Mouse (Mus musculus): ENCODE data around the gene Akap2.

The Akap2 gene

DNA sequence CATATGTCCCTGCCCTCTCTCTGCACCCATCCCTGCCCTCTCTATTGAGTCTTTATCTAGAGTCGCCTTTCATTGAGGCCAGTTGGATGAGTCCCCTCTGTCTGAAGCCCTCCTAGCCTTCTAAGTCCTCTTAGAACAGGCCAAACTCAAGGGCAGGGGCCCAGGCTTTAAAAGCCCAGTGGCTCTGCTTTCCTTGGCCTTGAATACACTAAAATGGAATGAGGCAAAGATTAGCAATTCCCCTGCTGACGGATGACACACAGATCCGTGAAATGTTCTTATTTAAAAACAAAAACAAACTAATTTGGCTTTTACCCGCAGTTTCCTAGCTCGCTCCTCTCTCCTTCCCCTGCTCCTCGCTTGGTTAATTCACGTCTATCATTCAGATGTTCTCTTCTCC lies 45.0 kb downstream of the Akap2 start:
- no peak for DNase-seq

DNA sequence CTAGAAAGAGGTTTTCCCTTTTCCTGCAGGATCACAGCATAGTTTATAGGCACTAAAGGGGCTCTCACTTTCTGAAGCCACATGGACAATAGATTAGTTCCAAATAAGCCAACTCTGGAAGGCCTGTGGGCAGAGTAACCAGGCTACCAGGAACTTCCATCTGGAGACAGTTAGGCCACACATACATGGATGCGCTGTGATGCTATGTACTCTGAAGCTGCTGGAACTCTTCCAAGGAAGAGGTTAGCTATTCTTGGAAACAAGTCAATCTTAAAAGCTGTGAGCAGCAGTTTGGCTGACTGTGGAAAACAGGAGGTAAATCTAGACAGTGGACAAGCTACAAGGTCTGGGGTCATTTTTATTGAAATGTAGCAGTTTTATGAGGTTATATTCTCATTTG lies 46.9 kb downstream of the Akap2 start:
- peak; percentile 43 for DNase-seq

DNA sequence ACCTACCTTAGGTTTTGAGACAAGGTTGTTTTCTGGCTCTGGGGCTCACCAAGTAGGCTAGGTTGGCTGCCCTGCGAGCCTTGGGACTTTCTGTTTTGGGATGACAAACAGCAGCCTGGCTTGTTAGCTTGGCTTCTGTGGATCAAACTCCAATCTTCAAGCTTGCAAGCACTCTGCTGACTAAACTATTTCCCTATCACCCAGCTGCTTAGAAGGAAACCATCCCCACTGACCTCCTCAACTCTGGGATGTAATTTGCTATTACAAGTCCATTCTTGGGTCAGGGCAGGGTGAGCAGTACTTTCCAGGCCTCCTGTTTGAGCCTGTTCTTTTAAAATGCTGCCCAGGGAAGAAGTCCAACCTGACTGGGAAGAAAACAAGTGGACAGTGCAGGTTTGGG lies 47.5 kb downstream of the Akap2 start:
- DNase-seq: peak; percentile 61

DNA sequence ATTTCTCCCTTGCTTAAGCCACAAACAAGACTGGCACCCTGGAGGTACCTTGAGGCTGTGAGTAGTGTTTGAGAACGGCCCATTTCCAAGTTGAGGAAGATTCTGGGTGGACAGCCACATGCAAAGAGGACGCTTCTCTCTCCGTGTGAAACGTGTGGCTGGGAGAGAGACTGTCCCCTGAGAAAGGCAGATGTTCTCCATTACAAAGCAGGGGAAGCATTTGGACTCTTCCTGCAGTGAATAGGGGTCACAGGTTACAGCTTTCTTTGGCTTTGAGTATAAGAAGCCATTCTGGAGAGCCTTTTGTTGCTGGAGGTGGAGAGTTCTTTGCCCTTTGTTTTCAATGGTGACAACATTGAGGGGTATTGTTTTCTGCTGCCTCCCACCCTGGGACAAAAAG lies 48.3 kb downstream of the Akap2 start:
- DNase-seq: no peak

DNA sequence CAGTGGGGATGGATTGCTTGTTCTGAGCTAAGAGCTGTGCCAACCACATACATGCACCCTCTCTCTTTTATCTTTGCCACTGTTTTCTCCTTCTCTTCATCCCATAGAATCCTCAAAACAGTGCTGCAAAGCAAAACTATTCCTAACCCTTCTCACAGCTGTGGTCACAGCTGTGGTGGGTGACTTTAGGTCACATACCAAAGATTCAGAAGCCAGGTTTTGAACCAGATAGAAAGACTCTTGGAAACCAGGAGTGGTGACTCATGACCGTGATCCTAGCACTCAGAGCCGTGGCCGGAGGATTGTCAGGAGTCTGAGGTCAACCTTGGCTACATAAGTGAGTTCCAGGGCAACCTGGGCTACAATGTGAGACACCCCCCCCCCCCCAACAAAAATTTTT lies 51.5 kb downstream of the Akap2 start:
- DNase-seq: no peak

DNA sequence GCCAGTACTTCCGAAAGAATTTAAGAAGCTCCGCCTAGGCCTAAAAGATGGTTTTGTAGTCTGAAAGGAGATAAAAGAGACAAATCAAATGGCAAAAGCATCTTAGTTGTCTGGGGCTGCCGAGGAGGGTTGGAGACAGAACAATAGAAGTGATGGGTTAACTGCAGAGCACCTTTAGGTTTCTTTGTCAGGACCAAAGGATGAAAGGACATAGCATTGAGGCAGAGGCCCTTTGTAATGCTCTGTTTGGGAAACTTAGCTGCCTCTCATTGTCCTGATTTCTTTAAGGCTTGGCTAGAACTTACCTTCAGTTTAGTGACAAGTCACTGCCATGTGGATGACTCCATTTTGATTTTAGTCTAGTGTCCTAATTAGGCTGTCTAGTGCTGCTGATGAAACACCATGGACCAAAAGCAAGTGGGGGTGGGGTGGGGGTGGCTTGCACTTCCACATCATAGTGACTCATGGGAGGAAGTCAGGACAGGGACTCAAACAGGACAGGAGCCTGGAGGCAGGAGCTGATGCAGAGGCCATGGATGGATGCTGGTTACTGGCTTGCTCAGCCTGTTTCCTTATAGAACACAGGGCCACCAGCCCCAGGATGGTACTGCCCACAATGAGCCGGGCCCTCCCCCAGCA lies 52.8 kb downstream of the Akap2 start:
- DNase-seq: no peak

DNA sequence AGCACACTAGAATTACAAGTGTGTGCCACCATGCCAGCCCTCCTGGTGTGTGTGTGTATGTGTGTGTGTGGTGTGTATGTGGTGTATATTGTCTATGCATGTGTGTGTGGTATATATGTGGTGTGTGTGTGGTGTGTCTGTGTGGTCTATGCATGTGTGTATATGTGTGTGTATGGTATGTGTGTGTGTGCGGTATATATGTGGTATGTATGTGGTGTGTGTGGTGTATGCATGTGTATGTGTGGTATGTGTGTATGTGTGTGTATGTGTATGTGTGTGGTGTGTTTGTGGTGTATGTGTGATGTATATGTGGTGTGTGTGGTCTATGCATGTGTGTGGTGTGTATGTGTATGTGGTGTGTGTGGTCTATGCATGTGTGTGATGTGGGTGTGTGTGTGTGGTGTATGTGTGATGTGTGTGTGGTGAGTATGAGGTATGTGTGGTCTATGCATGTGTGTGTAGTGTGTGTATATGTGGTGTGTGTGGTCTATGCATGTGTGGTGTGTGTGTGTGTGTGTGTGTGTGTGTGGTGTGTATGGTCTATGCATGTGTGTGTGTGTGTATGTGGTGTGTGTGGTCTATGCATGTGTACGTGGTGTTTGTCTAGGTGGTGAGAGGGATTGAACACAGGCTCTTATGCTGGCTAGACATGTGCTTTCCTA lies 54.2 kb downstream of the Akap2 start:
- no peak for DNase-seq

DNA sequence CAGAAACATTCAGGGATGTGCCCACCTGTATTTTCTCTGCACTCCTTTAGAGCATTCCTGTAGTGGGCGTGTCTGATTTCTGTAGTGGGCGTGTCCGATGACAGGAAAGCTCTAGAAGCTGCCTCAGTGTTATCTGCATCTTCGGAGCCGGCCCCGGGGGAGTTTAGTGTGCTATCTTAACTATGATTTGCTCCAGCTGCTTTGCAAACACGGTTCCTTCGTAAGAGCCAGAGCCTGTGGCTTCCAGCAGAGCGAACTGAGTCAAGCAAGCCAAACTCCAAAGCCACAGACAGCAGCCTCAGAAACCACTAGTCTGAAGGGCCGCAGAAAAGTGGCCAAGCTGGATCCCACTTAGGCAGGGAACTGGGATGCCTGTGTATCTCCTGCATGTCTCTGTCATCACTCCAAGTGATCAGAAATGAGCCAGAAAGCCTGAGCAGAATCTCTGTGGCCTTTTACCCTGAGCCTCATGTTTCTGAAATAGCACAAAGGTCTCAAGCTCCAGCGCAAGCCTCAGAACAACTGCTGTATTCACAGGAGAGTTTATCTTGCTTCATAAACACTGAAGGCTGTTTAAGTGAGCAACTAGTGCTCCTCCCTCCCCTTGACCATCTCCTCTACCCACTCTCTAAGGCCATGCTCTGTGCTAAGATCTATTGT lies 55.5 kb downstream of the Akap2 start:
- peak; percentile 75 for DNase-seq

DNA sequence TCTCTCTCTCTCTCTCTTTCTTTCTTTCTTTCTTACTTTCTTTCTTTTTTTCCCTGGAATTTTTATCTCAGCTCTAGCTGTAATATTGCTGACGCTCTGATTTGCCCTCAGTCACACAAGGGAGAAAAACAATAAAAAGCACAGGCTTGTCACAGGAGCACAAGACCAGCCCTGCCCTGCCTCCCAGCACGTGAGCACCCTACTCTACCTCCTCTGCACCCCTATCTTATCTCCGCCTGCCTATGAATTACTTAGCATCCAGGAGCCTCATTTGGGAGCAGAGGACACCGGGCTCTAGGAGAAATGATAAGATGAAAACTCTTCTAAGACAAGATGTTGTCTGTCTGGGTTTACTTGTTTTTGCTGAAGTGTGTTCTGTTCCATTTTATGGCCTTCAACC lies 57.1 kb downstream of the Akap2 start:
- DNase-seq: no peak

DNA sequence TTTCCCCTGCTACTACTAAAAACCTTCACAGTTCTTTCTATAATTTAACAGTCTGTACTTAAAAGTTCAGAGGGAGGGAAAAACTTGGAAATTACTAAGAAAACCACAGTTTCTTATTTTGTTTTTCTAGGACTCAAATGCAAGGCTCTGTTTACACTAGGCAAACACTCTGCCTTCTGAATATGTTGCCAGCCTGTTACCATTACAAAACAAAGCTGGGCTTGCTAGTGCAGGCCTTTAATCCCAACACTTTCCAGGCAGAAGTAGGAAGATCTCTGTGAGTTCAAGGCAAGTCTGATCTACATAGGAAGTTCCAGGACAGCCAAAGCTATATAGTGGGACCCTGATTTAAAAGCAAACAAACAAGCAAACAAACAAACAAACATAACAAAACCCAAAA lies 58.1 kb downstream of the Akap2 start:
- DNase-seq: no peak

DNA sequence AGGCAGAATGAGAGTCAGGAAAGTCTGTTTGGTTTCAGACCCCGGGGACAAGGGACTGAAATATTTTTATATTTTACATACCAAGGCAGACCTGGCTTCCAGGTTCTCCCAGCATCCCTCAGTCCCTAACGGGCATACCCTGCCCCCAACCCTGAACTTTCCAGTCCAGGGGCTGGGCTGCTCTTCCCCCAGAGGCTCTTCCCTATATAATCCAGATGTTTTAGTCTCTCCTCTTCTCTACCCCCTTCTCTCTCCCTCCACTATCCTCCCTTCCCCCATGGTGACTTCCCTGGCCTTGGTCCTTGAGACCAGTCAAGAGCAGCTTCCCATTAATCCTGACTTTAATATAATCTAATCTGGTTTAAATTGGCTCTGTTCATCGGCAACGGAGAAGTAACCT lies 62.9 kb downstream of the Akap2 start:
- DNase-seq: no peak

DNA sequence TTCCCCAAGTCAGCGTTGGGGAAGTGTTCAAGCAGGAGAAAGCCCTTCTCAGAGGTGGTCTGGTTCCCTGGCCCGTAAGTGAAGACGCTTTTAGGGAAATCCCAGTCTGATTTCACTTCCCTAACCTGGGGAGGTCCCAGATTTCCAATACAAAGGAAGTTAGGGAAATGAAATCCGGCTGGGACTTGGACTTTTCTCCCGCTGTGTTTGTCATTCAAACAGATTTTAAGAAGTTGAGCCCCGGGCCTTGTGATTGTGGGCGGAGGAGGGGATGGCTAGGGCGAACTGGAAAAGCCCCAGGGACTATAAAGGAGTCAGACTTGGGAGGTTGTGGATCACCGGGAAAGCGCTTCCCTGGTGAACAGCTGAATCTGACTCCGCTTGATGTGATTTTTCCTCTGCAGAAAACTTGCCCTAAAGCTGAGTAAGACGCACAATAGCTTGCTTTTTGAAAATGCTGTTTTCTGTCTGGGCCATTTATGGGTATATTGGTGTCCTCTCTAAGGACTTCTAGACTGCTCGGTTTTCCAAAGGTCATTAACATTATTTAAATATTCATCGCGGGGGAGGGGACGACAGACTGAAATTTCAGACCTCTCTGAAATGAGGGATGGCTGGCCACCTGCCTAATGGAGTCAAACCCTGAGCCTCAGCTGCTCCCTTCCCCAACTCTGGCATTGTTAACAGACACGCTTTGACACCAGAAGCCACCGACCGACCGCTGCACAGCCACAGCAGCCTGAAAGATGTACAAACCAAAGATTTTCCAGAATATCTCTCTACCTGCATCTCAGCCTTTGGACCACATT lies 63.6 kb downstream of the Akap2 start:
- DNase-seq: no peak

DNA sequence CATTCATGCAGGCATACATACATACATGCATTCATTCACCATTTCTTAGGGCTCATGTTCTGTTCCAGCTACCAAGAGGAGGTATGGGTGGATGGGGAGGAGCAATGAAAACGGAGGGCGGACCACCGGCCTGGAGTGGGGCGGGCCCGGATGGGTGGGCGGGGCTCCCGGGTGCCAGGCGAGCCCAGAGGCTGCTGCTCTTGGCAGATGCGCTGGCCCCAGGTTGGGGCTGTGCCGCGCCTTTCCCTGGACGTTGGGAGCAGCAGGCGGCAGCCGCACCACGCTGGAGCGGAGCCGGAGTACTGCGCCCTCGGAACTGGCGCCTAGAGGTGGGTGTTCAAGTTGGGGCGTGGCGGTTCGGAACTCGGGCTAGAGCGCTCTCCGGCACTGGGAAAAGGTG lies 64.5 kb downstream of the Akap2 start:
- peak; percentile 89 for DNase-seq

DNA sequence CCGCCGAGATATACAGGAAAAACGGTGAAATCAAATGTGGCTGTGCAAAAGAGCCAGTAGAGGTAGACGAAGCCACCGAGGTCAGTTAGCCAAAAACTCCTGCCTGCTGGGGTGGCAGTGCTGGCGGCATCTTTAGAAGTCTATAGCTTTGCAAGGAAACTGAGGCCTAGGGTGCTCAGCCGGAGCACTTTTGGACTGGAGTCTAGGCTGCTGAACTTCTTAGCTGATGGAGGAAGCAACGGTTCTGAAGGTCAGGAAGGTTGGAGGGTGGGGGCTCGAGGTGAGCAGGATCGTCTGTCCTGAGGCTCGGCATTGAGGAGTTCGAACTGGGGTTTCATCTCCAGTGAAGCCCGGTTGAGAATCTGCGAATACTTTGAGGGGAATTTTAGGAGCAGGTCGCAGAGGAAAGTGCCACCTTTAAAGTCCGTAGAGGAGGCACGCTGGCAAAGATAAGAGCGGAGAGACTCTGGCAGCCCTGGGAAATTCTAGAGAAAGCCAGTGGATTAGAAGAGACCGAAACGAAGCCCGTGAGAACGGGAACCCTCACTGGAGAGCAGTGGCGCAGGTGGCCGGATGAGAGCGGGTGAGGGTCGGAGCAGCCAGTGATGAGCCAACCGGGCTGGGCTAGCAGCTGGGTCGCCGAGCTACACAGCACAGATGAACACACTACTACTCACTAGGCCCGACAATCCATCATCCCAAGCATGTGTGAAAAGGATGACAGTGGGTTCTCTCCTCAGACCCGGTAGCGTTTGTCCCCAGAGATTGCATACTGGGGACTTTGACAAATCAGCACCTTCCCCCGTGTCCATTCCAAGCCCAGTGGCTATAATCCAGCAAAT lies 65.3 kb downstream of the Akap2 start:
- DNase-seq: peak; percentile 49

DNA sequence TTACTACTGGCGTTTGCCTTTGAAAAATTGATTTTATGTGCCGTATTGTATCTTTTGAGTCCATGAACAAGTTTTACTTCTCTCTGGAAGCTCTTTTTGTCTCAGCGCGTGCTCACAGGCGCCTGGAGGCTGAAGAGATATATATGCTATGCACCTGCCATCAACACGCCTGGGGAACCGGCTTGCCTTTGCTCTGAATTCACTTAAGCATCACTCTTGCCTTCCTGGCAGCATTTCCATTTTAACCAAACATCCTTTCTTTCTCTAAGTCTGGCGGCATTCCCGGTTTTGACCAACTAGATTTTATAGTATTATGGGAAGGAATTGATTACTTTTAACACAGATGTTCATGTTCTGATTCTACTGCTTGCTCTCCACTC lies 65.9 kb downstream of the Akap2 start:
- DNase-seq: no peak

DNA sequence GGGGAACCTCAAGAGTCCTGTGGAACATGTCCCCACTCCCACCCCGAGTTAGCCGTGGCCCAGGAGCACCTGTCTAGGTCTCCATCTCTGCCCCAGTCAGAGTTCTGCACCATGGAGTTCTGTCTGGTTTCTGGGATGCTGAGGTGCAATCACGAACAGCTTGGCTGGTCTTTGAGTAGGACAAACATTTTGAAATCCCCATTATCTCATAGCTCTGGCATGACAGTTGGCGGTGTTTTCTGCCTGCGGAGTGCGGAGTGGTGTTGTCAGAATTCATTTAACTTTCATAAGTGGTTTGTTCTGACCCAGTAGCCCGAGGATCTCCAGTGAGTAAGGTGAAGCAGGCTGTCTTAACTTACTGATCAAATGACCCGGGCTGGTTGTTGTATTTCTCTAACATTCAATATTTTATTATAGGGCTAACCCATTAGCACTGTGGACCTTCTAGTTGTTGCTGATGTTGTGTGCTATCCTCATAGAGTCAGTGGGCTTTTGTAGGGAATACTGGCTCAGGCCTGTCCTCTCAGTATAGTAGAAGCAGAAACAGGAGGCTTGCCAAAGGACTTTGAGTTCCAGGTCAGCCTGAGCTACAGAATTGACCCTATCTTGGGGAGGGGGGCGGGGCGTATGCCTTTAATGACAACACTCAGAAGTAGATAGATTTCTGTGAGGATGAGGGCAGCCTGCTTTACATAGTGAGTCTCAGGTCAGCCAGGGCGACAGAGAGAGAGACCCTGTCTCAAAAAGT lies 66.6 kb downstream of the Akap2 start:
- no peak for DNase-seq

DNA sequence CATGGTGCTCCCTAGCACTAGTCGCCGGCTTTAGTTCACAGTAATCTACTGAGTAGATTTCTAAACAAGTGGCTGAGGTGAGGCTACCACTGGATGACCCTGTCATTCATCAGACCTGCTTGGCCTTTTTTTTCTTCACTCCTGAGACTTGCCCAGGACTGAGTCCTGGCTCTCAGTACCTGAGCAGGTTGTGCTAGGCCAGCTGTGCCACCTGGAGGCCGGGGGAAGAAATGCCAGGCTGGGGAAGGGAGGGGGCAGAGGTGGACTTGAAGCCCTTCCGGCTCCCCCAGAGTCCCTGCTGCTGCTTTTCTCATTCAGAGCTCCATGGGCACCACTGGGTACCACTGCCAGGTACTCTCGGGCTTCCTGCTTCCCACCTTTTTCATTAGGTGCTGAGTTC lies 71.3 kb downstream of the Akap2 start:
- DNase-seq: peak; percentile 52

DNA sequence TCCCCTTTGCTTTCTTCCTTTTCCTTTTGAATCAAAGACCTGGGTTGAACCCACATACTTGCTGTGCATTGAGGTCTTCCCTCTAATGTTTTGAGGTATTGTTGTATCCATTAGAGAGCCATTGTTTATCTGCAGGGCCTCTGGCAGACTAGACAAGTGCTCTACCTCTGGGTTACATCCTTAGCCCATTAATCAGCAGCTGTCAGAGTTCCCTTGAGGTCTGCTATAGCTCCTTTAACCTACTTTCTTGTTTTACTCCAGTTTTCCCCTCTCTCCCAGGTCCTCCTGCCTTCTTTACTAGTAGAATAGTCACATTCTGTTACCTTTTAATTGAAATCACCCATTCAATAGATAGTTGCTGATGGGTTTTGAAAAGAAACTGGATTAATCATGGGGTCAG lies 71.7 kb downstream of the Akap2 start:
- DNase-seq: no peak

DNA sequence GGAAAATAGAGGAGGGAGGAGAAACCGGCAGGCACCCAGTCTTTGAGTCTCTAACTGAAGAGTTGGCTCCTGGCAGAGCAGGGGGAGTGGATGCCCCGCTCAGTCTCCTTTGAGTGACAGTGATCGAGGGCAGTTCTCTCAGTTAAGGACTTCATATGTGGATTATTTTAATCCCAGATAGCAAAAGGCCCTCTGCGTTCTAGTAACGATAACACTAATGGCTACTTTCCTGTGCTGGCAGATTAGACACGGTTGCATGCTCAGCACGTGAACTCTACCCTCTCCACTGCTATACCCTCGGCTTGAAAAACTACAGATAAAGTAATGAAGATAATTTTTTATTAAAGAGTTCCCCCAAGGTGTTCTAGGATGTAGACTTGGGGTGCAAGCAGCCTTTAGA lies 76.5 kb downstream of the Akap2 start:
- DNase-seq: no peak

DNA sequence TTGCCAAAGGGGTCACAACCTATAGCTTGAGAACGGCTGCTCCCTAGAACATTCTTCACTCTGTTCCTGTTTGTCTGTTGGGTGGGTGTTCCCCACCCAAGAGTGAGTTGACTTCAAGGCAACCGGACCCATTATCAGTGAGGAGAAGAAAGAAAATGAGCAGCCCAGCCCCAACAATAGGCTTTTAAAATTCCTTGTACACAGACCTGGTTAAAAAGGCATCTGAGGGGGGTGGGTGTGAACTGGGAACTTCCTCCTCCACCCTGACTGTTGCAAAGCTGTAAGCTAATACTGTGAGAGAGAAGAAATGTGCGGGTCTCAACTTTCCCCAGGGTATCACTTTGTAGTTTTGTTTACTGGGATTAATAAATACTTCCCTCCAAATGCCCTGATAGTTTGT lies 77.1 kb downstream of the Akap2 start:
- DNase-seq: no peak

DNA sequence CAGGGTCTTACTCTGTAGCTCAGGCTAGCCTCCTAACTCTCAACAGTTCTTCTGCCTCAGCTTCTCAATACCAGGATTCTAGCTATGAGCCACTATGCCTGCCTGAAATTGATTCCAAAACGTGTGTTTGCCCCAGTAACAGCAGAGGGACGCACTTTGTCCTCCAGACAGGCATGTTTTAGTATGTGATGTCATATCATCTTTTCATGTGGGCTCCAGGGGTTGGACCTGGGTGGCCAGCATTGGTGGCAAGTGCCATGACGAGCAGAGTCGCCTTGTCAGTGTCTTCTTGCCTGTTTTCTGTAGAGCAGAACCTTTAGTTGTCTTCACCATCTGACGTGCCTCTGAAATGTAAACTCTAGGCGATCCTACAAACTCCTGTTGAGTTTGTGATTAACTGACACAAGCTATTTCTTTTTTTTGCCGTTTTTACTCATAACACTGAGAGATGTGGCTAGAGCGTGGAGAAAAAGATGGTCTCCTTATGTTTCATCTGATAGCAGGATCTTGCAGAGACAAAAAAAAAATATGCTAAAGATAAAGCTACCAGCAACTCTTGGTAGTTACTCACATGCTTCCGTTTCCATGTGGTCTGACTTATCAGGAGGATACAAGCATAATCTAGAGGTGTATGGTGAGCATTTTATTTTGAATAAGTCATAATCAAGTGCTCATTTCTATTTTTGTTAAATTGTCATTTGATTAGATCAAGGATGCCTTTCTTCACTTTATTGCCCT lies 80.3 kb downstream of the Akap2 start:
- no peak for DNase-seq
